Mouse (Mus musculus): ENCODE results near the gene Parpbp.

- TF ChIP-seq ZNF384 (IDR thresholded peaks at IDR 0.05; ENCODE audit: low read depth, low read length) (no peak), ZC3H11A (IDR thresholded peaks at IDR 0.05; ENCODE audit: borderline replicate concordance, low read depth, low read length) (no peak), MAFK (IDR thresholded peaks at IDR 0.05; ENCODE audit: insufficient read depth, low read depth, low read length) (no peak), CHD2 (IDR thresholded peaks at IDR 0.05; ENCODE audit: low read depth, low read length) (no peak)
Measured at GRCm38 (mm10) chr10:88063436-88063835, 83.3 kb downstream of the Parpbp start.

Data from ES-E14 (cell line).